Mouse (Mus musculus): ENCODE data around the gene Pxn.
"Not testable (repeated sequence)": the region's sequence is repeated elsewhere in the genome, so short reads cannot be mapped to it uniquely, and the experiment has no call there.

The Pxn gene

DNA sequence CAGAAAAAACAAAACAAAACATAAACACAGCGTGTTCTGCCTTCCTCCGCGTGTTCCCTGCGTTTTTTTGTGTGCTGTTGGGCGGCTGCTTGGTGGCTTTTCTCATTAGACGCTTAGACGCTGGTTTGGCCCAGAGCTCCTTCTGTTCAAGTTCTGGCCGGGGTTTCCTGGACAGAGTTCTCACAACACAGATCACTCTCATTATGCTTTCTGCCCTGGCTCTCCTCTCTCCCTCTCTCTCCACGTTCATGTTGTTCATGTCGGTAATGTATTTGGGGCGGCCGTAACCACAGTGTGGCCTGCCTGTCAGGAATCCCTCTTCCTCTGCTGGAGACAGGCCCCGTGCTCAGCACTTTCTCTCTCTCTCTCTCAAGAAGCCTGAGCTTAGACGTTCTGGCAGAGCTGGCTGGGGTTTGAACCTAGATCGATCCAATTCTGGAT lies 2.9 kb downstream of the Pxn start:
- DNase-seq (ENCODE audit: low spot score in 2 of 2): no peak

DNA sequence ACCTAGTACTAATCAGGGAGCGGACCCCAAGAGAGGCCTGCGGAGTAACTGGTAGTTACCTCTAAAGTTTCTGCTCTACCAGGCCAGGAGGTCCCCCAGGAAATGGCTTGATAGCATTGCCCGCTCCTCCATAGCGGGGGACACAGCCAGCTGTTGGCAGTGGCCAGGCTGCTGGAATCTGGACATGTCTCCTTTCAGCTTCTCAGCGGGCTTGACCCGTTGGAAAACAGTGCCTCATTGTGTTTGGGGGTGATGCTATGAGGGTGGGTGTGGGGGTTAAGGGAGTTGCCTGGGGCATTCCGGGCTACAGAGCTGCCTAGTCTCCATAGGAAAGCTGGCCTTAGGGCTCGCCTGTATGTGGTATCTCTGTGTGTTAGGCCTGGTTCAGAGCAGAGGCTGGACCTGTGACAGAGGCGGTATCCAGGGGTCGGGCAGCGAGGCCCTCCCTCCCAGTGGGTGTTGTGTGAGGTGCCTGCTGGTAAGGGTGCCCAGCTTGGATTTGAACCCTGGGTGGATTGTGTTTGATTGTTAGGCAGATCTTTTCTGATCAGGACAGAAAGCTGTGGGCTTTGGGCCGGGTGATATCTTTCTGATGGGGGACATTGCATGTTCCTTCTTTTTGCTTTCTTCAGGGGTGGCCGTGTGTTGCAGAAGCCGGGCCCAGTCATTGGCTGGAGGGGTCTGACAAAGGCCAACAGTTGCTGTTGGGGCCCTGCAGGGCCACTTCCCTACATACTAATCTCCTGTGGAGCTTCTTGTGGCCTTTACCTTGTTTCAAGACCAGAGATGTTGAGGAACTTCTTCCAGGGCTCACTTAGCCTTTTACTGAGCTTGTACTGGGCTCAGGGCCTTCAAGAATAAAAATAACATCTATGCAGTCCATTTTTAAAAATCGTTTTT lies 3.6 kb downstream of the Pxn start:
- no peak for DNase-seq (ENCODE audit: low spot score in 2 of 2)

DNA sequence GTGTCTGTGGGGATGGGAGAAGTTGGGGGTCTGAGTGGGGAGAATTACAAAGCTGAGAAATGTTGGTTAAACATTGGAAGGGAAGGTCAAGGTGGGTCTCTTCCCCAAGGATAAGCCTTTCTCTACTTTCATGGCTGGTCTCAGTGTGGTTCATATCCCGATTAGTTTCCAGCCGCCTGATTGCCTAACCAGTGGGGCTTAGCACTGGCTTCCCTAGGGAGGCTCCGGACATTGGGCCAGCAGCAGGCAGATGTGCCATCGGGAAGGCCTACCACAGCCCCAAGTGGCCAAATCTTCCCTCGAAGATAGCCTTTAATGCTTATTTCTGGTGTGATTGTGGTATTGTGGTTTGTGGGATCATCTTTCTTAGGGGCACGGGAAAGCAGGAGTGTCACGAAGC lies 5.9 kb downstream of the Pxn start:
- DNase-seq (ENCODE audit: low spot score in 2 of 2): no peak

GRCm38 (mm10) chr5:115513246-115513645 lies 6.8 kb downstream of the Pxn start:
- DNase-seq (ENCODE audit: low spot score in 2 of 2): no peak

- no peak for DNase-seq (ENCODE audit: low spot score in 2 of 2)
Measured at GRCm38 (mm10) chr5:115513721-115514120, 7.2 kb downstream of the Pxn start.

GRCm38 (mm10) chr5:115514346-115514745 lies 7.9 kb downstream of the Pxn start:
- no peak for DNase-seq (ENCODE audit: low spot score in 2 of 2)

GRCm38 (mm10) chr5:115514896-115515587 lies 8.6 kb downstream of the Pxn start:
- DNase-seq (ENCODE audit: low spot score in 2 of 2): no peak

GRCm38 (mm10) chr5:115516081-115516907 lies 9.8 kb downstream of the Pxn start:
- DNase-seq (ENCODE audit: low spot score in 2 of 2): no peak

DNA sequence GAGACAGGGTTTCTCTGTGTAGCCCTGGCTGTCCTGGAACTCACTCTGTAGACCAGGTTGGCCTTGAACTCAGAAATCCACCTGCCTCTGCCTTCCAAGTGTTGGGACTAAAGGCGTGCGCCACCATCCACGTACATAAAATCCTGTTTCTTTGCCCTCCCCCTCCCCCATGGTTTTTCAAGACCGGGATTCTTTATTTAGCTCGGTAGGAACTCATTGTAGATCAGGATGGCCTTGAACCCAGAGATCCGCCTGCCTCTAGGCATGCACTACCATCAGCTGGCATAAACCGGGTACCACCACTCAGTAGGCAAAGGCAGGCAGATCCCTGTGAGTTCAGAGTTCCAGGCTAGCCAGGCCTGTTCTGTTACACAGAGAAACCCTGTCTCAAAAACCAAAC lies 10.4 kb downstream of the Pxn start:
- no peak for DNase-seq (ENCODE audit: low spot score in 2 of 2)

DNA sequence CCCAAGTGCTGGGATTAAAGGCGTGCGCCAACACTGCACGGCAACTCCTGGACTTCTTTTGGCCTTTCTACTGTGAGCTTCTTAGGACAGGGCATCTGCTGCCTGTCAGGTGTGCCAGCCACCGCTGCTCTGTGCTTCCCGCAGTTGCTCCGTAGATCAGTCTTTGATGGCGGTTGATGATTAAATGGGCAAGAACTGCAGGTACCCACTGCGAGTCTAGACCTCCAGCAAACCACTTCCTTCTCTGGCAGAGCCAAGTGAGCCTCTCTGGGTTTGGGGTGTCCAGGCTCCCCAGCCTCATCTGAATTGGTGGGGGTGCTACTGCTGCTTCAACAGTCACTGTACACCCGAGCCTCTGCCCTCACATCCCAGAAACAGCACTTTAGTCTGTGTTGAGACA lies 11.0 kb downstream of the Pxn start:
- no peak for DNase-seq (ENCODE audit: low spot score in 2 of 2)

GRCm38 (mm10) chr5:115518214-115518613 lies 11.7 kb downstream of the Pxn start:
- DNase-seq (ENCODE audit: low spot score in 2 of 2): not testable (repeated sequence)

- no peak for DNase-seq (ENCODE audit: low spot score in 2 of 2)
Measured at GRCm38 (mm10) chr5:115520325-115520869, 13.9 kb downstream of the Pxn start.

GRCm38 (mm10) chr5:115521553-115522461 lies 15.3 kb downstream of the Pxn start:
- DNase-seq (ENCODE audit: low spot score in 2 of 2): no peak

- DNase-seq (ENCODE audit: low spot score in 2 of 2): no peak
Measured at GRCm38 (mm10) chr5:115522531-115522930, 16.1 kb downstream of the Pxn start.

DNA sequence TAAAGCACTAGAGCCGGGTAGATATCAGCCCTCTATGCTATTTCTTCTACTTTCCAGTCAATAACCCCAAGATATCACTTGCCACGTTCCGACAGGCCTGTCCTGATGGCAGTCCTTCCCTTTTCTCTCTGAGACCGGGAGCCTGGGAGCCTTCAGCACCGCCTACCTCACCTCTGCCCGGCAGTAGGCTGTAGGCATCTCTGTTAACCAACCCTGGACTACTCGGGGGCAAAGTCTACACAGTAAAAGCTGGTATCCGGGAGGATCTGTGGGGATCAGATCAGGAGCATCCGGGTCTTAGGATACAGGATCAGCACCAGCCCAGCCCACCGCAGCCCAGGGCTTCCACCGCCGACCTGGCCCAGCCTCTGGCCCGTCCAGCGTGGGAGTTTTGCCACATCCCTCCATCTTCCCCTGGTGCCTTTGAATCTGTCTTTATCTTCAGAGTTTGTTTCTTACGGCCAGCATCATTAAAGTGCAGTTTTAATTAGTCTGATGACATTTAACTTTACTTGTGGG lies 16.6 kb downstream of the Pxn start:
- DNase-seq (ENCODE audit: low spot score in 2 of 2): no peak

DNA sequence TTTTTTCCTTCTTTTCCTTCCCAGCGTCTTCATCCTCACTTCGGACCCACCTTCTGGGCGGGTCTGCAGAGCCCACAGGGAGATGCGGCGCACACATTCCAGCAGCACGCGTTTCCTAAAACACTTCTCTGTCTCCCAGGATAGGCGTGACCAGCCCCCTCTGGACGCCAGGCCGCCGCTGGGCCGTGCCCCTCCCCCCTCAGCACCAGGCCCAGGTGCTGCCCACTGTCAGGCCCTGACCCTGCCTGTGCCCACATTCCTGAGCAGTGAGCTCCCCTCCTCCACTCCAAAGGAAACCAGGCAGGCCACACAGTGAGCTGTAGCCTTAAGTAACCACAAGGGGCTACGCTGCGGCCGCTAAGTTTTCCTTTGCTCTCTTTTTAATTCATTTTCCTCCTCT lies 17.5 kb downstream of the Pxn start:
- no peak for DNase-seq (ENCODE audit: low spot score in 2 of 2)

DNA sequence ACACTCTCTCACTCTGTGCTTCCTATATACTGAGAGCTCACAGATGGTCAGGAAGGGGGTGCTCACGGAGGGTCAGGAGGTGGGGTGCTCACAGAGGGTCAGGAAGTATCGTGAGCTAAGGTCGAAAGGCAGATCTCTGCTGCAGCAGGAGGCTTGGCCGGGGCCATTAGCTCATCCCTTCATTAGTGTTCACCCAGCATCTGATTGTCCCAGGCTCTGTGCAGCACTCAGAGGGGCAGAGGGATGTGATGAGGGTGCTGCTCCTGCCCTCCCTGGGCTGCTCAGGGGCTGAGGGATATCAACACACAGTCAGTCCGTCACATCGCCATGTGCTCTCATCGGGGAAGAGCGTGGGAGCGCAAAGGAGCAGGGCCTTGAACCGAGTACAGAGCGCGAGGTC lies 18.0 kb downstream of the Pxn start:
- DNase-seq (ENCODE audit: low spot score in 2 of 2): no peak

- no peak for DNase-seq (ENCODE audit: low spot score in 2 of 2)
Measured at GRCm38 (mm10) chr5:115525416-115525815, 18.9 kb downstream of the Pxn start.

DNA sequence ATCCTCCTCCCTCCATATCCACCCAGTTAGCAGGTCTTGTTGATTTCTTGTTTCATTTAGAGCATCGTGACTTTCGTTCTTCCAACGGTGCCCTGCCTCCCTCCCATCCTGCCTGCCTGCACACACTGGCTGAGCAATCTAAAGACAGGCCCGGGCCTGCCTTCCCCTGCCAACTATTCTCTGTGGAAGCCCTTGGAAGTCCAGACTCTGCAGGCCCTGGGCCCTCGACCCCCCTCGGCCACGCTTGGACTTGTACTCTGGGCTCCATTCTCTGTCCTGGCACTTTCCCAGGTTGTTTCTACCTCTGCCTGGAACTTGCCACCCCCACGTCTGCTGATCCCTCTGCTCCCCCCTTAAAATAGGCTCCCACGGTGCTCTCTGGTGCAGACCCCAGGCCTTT lies 19.5 kb downstream of the Pxn start:
- DNase-seq (ENCODE audit: low spot score in 2 of 2): no peak

DNA sequence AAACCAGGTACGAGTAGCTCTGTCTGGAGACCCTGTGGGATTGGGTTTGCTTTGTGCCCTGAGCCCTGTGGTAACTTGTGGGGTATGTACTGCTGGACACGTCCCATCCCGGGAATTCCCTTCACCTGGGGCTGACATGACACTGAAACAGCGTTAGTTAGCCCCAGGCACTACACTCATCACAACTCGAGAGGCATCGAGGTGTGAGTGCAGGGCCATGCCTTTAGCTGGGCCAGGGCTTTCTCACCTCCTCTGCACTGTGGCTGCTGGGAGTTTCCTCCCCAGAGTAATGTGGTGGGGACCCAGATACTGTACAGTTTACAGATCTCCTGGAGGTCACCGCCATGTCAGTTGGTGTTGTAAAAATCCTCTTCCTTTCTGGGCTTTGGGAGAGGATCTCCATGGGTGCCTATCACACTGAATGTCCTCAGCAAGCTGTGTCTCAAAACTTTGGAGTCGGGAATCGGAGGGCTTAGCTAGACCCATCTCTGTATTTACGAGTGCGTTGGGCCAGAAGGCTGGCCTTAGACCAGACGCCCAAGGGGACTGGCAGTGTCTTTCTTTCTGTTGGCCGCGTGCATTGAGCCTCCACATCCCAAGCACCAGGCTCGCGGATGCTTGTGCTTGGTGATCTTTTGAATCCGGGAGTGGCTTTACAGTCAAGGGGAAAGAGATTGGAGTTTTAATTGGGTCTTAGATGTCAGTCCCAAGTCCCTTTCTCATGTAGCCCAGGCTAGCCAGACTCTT lies 20.2 kb downstream of the Pxn start:
- DNase-seq (ENCODE audit: low spot score in 2 of 2): no peak
